Mouse (Mus musculus) megakaryocyte, embryonic 14.5 days (primary cell): ENCODE measurements around the gene Kdm8.

Experiments
- FLI1 ChIP-seq: IDR thresholded peaks from 2 replicates; pipeline ENCODE4 v1.6.1; 2012; ENCODE audit warnings: low read length, inconsistent platforms, mixed read lengths
- GATA1 ChIP-seq: IDR thresholded peaks from 3 replicates; pipeline ENCODE4 v1.6.1; 2012; ENCODE audit warnings: mixed read lengths, low read length, inconsistent platforms, borderline replicate concordance

DNA sequence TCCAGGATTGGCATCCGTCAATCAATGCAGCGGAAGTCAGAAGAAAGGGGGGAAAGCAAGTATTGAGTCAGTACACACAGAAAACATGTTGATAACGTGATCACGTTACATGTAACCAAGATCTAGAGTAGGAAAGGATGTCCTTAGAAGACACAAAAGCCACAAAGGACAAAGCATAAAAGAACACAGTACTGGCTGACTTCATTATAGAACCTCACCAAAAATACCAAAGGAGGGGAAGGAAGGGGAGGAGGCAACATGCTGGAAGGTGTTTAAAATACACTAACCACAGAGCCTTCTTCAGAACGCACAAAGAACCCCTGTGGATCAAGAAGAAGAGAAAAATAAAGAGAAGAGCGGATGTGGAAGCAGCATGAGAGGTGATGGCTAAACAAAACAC, 44.2 kb downstream of the Kdm8 start:
- TF ChIP-seq FLI1, result no peak
- no peak for TF ChIP-seq GATA1
